Mouse (Mus musculus) gastrocnemius, postnatal 36 days (tissue): ENCODE data around the gene Cfap52. TPM values are rescaled to one million over a fixed set of nuclear protein-coding genes. Genes with fewer than 3 reads are reported as not detected.

ENCODE experiments used
- total RNA-seq, 2 experiments: library from RNA; stranded (reverse); gene quantifications; 2 replicates each; pipeline ENCODE4 v1.2.3; 2021

Gene Cfap52
- total RNA-seq, 2 experiments from 2014 or later: 3.7 to 6.3 TPM

Other genes with a start within 250 kb of the Cfap52 start
- under 1 TPM; 0.13 to 0.37 TPM for gene Glp2r, start 194.5 kb downstream of the Cfap52 start, total RNA-seq
- gene Gsg1l2, start 191.0 kb downstream of the Cfap52 start, total RNA-seq: not detected
- 100 to 1,000 TPM; 353 to 437 TPM for gene Dhrs7c, start 167.5 kb downstream of the Cfap52 start, total RNA-seq
- gene Usp43, start 43.5 kb downstream of the Cfap52 start, total RNA-seq: under 1 TPM; 0.64 to 0.74 TPM
- 10 to 100 TPM; 23.3 to 29.4 TPM for gene Stx8, start 542 bp upstream of the Cfap52 start, total RNA-seq